Mouse (Mus musculus) adrenal gland (tissue): ENCODE data around the gene Mapk1ip1.

Experiments
- intact Hi-C: fragments of 180-260 bp; cut with DNase I; formaldehyde crosslinking; loops from one replicate; pipeline ENCODE4 v1.15.1; 2025
- long read RNA-seq, 2 experiments: library from polyadenylated mRNA; unstranded; transcript quantifications; one replicate each; pipeline ENCODE4 v2.0.0; 2020; ENCODE audit warnings: borderline replicate concordance in 1 of 2; ENCODE audit not compliant: insufficient replicate concordance in 1 of 2

The Mapk1ip1 gene
- long read RNA-seq, experiment 1, transcript Mapk1ip1-201 (2 exons, 1,502 nt) = major isoform, 10 of 23 reads
- long read RNA-seq, experiment 1, partial matches to known transcripts = 0 of 23 reads
- long read RNA-seq, experiment 1, other reads (novel, unspliced or antisense) = 10 of 23 reads
- long read RNA-seq, experiment 2, transcript Mapk1ip1-201 (2 exons, 1,502 nt) = major isoform, 13 of 23 reads
- long read RNA-seq, experiment 2, partial matches to known transcripts = 0 of 23 reads
- long read RNA-seq, experiment 2, other reads (novel, unspliced or antisense) = 8 of 23 reads

DNA sequence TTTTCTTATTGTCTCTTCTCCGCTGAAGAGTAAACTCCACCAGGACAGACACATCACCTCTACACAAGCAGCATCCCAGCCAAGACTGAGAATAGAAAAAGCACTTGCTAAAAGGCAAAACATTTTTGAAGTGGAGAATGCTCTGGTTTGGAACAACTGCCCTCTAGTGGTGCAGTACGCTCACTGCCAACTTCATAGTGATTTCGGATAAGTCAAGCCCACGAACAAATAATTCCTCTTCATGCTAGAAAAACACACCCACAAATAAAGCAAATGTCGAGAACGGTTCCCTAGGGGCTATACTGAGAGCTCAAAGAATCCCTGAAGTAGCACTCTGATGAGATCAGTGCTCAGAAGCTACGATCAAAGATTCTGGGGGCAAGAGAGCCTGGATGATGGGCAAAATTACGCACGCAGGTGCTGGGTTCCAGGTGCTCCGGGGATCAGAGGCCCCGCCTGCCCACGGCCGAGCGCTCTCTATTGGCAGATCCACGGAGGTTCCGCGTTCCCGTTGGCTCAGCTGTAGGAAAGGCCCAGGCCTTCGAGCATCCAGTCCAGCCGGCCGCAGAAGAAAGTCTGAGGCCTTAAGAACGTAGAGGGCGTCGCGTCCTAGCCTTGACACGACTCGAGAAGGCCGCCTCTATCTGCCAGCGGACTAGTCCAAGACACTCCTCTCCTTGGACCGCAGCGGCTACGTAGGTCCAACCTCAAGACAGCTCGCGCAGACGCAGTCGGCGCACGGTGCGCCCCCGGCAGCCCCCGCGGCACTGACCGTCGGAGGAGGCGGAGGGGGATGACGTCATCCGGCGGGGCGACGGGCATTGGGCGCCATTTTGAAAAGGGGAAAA, at the start of gene Mapk1ip1, which contains the start of gene Ppp2r2d:
Mapk1ip1 (minus strand) TSS at position 730 of the 848 bp plus-strand sequence.
Ppp2r2d (plus strand) TSS at position 536 of the 848 bp plus-strand sequence.
- intact Hi-C loops = no loop called here

DNA sequence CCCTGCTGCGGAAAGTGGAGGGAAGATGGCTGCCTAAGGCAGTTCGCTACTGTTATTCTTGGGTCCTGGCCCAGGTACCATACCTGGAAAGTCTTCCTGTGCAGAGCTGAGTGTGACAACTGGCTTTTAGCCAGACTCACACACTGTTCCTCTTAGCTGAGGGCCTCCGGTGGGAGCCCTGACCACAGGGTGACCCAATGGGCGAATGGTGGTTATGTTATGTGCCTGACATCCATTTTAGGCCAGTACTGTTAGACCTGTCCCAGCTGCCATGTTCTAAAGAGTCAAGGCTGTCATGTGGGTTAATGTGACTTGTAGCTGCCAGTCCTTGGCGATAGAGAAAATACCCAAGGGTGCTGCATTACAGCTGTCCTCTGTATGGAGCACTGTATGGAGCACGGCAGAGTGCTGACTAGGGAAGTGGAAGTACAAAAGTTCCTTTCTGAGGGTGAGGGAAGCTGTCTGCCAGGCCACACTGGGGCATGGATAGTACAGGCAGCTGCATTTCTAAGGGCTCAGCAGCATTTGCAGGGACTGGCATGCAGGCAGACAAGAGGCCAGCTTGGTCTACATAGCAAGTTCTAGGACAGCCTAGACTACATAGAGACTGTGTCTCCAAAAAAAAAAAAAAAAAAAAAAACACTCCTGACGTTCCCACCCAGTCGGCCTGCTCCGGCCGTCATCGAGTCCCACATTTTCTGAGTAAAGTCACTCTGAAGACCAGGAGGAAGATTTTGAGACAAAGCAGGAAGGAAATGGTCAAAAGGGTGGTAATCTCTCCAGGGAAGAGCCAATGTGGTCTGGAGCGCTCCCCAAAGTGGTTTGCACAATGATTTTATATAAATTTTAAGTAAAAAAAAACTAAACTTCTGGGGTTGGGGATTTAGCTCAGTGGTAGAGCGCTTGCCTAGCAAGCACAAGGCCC, 39.6 kb upstream of the Mapk1ip1 start:
- intact Hi-C loops = no loop called here

GRCm38 (mm10) chr7:138883724-138884123, 37.7 kb upstream of the Mapk1ip1 start:
- intact Hi-C loops = no loop called here

DNA sequence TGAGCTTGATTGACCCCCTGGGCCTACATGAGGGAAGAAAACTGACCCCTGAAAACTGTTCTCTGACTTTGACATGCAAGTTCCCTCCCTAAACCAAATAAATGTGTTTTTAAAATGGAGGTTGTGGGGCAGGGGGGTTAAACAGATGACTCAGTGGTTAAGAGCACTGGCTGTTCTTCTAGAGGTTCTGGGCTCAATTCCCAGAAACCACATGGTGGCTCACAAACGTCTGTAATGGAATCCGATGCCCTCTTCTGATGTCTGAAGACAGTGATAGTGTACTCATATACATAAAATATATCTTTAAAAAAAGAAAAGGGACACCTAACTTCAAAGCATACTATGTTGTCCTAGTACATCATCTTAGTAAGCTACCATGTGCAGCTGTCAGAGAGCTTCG, 29.0 kb upstream of the Mapk1ip1 start:
- intact Hi-C loops = no loop called here

DNA sequence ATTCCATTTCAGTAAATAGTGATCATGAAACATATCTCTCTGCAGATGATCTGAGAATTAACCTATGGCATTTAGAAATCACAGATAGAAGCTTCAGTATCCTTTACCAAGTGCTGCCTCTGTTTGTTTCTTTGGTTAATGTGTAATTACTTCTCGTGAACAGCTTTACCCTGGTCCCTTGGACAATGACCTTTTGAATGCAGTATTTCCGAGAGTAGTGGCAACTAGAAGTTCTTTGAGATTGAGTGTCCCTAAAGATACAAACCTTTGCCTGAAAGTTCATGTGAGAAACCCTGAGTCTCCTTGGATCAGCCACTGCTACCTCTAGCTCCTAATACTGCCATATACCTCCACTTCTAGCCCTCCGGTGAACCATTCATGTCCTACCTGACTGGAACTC, 26.9 kb upstream of the Mapk1ip1 start:
- intact Hi-C loops = no loop called here

DNA sequence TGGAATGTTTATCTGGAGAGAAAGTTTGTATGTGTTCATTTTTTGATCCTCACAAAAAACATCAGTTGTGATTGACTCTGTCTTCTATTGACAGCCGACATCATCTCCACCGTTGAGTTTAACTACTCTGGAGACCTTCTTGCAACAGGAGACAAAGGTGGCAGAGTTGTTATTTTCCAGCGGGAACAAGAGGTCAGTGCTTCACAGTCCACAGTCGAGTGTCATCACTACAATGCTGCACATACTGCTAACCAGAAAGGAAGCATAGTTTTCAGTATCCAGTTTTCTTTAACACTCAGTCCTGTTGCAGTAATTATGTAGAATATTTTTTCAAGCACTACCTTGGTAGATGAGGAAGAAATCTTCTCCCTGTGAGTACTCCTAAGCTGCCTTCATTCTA, 22.2 kb upstream of the Mapk1ip1 start:
- intact Hi-C loops = no loop called here

- intact Hi-C loops = no loop called here
Measured at GRCm38 (mm10) chr7:138867286-138867685, 21.2 kb upstream of the Mapk1ip1 start.

DNA sequence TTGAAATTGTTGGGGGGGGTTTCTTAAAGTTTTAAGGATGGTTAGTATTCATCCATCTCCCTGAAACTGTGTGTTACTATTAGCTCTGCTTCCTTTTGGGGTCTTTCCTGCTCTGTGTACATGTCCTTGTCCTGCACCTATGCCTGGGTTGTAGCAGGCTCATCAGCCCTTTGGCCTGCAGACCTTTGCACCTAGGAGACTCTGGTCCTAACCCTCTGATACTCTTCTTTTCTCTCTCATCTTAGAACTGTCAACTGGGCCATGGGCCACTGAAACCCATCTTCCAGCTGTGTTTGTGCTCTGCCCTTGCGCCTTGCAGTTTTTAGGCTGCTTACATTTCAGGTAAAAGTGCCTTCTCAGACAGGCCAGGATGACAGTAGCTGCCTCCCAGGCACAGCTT, 18.7 kb upstream of the Mapk1ip1 start:
- intact Hi-C loops = loop anchor here (5.0 kb wide), 1 partner anchor 33 kb away; no protein-coding TSS in a partner anchor

- intact Hi-C loops = loop anchor here (5.0 kb wide), 1 partner anchor 33 kb away; no protein-coding TSS in a partner anchor
Measured at GRCm38 (mm10) chr7:138863950-138864572, 18.0 kb upstream of the Mapk1ip1 start.

- intact Hi-C loops = no loop called here
Measured at GRCm38 (mm10) chr7:138856670-138857069, 10.6 kb upstream of the Mapk1ip1 start.

- intact Hi-C loops = no loop called here
Measured at GRCm38 (mm10) chr7:138854201-138854600, 8.1 kb upstream of the Mapk1ip1 start.

DNA sequence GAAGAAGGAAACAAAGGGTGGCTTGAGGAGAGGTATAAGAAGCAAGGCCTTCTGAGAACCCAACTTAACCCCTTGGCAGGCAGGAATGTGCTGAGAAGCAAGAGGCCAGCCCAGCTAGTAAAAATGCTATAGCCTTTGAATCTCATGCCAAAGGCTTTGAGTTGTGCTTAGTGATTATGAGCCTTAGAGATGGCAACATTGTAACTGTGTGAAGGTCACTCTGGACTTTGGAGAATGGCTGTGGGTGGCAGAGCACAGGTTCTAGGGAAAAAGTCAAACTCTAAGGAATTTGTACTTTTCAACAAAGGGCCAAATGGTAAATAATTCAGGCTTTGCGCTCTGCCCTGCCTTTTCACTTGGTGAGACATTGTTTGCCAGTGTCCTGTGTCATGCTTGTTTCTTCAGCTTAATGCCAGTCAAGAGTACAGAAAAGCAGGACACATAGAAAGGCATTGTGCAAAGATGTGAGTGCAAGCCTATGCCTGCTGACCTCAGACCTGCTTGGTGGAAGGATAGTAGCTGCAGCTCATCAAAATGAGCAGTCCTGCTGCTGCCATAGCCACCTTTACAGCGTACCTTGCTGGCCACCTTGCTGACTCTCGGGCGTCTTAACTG, 7.5 kb upstream of the Mapk1ip1 start:
- intact Hi-C loops = no loop called here

DNA sequence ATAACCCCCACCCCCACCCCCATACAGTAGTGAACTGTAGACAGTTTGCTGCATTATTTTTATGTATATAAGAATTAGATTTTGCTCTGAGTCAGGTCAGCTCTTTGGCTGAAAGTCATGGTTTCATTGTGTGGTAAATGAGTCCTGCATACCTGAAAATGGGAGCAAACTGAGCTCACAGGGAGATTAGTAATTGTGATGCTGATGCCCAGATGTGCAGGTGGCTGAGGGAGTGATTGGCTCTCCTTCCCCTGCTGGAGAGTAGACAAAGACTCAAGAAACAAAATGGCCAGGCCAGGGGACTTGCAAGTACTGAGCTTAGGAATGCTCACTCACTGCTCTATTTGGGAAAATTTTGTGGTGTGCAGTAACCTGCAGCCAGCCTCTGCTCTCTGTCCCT, 4.0 kb upstream of the Mapk1ip1 start:
- intact Hi-C loops = no loop called here

DNA sequence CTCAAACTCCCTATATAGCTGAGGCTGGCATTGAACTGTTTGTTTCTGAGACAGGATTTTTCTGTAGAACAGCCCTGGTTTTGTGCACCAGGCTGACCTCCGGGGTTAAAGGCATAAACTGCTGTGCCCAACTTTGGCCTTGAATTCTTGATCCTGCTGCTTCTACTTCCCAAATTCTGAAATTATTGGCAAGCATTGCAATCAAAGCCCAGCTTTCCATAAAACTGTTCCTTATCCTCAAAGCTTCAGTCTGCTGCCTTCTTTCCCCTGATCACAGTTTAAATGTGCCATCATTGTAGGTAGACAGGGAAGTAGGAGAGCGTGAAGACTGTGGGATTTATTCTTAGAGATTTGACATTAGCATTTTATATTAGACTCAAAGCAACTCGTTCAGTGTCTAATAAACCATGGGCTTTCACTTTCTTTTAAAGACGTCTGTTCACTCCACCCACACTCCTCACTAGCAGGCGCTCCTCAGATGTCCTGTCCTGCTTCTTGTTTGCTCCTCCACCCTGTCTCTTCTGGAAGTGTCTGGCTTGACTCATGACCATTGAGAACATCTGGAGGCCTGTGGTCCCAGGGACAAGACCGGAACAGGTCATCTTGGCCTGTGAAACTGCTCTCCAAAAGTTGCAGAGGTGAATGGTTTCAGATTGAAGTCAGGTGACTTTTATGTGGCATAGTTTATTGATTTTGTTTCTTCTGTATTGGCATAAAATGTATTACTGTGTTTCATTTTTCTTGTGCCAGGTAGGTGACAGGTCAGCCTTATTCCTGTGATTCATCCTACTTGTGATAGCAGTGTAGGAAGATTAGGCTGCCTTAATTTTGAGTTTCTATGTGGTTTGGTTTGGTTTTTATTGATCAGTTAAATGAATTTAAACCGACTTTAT, 2.2 kb upstream of the Mapk1ip1 start:
- intact Hi-C loops = no loop called here

- intact Hi-C loops = no loop called here
Measured at GRCm38 (mm10) chr7:138847316-138848027, 1.4 kb upstream of the Mapk1ip1 start.

- intact Hi-C loops = no loop called here
Measured at GRCm38 (mm10) chr7:138846502-138846991, 474 bp upstream of the Mapk1ip1 start.

GRCm38 (mm10) chr7:138845111-138845510, 962 bp downstream of the Mapk1ip1 start:
- intact Hi-C loops = no loop called here

- intact Hi-C loops = no loop called here
Measured at GRCm38 (mm10) chr7:138843421-138843820, 2.7 kb downstream of the Mapk1ip1 start.
